Mouse (Mus musculus) small intestine, adult 2 months (tissue): ENCODE measurements around the gene Olfr95.

Experiments
- CTCF ChIP-seq: fragments of 200-500 bp; IDR thresholded peaks from 2 replicates; pipeline ENCODE4 v1.5.1; 2012; ENCODE audit warnings: low read depth, mild to moderate bottlenecking, control low read depth, inconsistent platforms, low read length, moderate library complexity, mixed read lengths; ENCODE audit not compliant: insufficient replicate concordance, insufficient read length; ENCODE audit errors: extremely low read depth
- POLR2A ChIP-seq: fragments of 200-500 bp; IDR thresholded peaks from 2 replicates; pipeline ENCODE4 v1.6.1; 2012; ENCODE audit warnings: low read depth, mild to moderate bottlenecking, control low read depth, inconsistent platforms, low read length, moderate library complexity

- TF ChIP-seq POLR2A (no peak), CTCF (no peak)
These were observed 1.8 kb downstream of the Olfr95 start for GRCm38 (mm10) chr17:37210884-37211768.
